Mouse (Mus musculus) thymus, postnatal 0 days (tissue): ENCODE measurements around the gene Ssh2. TPM values are rescaled to one million over a fixed set of nuclear protein-coding genes. Genes with fewer than 3 reads are reported as not detected.

Experiments
- DNase-seq: peaks from one replicate; pipeline ENCODE4 v3.0.0-alpha.2; 2015; ENCODE audit warnings: low spot score
- polyA plus RNA-seq: library from polyadenylated mRNA; unstranded; fragments of >200 nt; fragmentation: Nextera tagmentation; extraction: Ambion mirVana; gene quantifications from 2 replicates; pipeline ENCODE4 v1.2.1, GENCODE M21; 2015

Gene Ssh2
- polyA plus RNA-seq, 1 experiment from 2014 or later: 14.7 TPM

DNA sequence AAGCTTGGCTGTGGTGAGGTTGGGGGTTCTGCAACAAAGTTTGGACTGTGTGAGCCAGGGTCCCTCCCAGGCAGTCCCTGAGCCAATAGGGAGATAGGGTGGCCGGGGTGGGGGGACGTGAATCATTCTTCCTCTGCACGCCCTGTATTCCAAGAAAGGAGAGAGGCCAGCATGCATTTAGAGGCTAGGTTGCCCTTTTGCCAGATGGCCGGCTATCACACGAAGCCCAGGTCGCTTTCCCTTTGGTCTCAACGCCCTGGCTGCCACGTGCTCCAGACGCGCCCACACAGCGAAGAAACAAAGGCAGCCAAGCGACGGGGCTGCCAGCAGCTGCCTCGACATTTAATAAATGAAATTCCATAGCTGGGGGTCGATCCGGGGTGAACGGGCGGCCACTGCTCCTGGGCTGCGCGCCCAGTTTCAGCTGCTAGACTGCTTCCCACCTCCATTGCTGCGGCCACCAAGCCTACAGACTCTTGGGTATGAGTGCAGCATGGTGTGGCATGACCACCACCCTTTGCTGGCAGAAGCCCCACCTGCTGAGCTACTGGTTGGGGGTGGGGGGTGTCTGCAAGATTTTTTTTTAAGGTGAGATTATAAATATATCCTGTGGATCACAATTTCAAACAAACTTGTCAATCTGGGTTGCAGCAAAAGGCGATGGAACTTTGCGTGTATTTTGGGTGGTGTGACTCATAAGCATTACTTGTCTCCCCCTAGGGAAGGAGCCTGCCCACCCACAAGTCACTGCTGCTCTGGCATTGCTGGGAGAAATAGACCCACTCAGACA lies 275.6 kb downstream of the Ssh2 start:
- no peak for DNase-seq

DNA sequence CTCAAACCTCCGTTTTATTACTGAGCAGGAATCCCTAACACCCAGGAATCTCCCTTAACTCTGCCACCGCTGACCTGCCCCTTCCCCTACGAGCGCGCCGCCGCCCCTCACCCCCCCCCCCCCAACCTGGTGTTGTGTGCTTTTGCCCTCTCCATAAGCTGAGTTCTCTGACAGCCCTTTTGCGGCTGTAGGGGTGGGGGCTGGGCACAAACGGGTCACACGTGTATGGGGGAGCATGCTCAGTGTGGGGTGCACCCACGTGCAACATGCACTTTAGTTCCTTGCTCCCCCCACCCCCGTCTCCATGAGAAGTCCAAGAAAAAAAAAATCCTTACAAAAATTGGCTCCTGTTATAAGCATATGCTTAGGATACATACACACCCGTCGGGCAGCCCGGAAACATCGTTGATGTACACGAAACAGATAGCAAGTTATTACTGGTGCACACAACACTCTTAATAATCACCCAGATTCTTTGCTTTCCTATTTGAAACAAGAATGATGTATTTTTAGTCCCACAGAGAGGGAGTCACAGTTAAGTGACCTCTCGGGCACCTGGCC lies 276.3 kb downstream of the Ssh2 start:
- peak; percentile 60 for DNase-seq

DNA sequence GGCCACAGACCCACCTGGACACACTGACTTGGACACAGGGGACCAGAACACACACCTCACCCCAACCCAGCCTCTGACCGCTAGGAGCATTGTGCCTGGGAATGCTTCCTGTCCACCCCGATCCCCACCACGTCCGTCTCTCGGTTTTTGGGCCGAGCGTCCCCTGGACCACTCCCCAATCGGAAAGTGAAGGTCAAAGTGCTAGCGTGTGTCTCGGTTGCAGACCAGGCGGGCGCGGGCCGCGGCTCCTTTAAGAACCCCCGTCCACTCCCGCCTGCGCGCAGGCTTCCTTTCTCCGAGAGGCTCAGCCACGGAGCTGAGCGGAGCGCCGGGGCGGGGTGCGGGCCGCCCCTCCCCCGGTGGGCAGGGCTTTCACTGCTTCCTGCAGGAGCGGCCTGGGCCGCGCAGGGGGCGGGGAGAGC lies 276.8 kb downstream of the Ssh2 start:
- peak; percentile 92 for DNase-seq

DNA sequence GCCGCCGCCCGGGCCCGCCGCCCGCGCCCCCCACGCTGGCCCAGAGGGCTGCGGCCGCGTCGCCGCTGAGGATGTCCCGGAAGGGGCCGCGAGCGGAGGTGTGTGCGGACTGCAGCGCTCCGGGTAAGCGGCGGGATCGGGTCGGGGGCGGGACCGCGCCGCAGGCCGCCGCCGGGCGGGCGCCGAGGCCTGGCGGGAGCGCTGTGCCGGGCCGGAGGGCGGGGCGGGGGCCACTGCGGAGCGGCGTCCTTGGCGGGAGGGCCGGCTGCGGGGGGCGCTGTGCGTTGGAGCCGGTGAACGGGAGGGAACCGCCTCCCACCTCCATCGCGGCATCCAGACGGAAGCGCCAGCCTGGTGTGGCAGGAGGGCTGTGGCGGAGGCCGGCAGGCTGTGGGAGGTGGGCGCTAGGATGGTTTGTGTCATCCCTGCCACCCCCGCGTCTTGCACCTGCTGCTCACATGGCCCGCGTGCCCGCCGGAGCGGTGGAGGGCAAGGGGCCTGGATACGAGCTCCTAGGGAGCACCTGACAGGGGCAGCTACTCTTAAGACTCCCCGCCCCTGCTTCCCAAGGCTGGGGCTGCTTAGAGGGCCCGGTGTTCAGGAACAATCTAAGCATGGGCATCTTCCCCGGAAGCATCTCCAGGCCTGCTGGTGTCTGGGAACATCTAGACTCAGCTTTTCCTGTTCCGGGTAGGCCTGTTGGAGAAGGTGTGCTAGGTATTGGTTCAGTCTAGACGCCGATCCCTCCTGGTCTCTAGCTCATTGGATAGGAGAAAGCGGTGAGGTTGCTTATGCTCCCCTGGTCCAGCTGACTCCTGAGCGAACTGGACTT lies 277.6 kb downstream of the Ssh2 start, which contains the start of gene Git1:
TSS of gene Git1 (plus strand) at position 51 of the 832 bp plus-strand sequence.
- DNase-seq: peak; percentile 48

DNA sequence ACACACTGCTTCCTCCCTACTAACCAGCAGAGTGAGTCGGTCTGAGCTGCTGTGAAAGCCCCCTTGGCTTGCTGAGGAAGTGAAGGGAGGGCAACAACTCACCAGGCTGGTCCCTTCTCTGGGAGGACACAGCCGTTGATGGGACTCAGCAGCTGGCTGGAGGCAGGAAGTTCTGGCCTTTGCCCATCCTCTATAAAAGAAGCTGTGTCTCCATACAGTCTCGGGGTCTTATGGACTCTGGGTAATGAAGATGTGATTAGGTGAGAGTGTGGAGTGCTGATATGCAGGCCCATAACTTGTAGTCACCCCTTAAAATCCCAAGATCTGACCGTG lies 278.2 kb downstream of the Ssh2 start:
- no peak for DNase-seq

DNA sequence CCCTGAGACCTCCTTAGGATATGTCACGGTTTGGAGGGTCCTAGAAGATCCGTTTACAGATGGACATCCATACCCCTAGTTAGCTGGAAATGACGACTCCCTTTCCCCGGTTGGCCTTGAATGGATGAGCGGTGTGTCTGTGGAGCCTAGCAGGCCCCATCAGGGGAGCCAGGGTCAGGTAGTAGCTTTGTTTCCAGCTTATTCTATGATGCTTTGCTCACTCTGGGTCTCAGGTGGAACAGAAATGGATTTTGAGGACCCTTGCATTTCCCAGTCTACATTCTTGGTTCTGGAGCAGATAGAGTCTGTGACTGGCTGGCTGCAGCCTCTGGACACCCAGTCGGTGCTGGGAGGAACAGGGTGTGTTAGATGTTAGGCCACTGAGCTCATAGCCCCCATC lies 278.7 kb downstream of the Ssh2 start:
- no peak for DNase-seq

DNA sequence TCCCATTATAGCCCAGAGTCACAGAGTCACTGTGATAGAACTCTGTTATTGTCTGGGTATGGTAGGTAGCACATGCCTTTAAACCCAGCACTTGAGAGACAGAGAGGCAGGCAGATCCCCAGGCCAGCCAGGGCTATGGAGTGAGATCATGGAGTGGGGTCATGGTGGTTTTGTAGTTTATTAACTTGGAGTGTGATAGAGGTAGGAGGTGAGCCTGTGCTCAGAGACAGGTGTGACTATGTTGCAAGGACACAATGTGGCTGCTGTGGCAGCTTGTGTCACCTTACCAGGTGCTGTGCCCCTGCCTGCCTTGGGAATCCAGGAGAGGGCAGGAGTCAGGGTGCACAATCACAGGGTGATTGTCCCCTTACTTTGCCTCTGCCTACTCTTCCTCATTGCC lies 279.4 kb downstream of the Ssh2 start:
- DNase-seq: no peak

DNA sequence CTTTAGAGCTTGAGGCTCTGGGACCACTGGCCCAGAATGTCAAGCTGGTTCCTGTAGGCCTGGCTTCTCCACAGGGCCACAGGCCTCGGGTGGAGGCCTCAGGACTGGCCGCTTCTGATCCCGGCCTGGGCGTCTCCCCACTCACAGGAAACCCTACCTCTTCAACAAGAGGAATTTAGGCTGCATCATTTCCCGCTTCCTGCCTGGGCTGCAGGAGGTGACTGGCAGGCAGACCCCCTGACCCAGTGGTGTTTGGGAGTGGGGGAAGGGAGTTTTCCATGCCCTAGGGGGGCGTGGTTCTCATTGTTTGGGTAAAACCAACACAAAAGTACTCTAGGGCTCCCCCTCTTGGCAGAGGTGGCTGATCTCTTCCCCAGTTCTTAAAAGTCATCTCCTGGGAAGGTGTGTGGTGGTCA lies 281.3 kb downstream of the Ssh2 start:
- peak; percentile 68 for DNase-seq

DNA sequence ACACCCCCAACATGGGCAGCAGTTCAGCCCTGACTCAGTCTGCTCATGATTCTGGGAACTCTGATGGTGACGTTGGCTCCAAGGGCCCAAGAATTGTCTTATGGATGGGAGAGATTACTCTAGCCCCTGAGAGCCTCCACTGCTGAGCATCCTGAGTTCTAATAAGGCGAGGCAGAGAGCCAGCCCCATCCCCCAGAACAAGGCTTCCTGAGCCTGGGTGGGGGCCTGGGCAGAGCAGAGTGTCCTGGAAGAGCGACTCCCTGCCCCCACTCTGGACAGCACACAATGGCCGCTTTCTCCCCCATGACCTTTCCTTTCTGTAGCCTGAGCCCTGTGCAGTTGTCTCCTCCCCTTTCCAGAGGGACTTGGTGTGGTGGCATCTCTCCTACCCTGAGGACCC lies 281.8 kb downstream of the Ssh2 start:
- no peak for DNase-seq

DNA sequence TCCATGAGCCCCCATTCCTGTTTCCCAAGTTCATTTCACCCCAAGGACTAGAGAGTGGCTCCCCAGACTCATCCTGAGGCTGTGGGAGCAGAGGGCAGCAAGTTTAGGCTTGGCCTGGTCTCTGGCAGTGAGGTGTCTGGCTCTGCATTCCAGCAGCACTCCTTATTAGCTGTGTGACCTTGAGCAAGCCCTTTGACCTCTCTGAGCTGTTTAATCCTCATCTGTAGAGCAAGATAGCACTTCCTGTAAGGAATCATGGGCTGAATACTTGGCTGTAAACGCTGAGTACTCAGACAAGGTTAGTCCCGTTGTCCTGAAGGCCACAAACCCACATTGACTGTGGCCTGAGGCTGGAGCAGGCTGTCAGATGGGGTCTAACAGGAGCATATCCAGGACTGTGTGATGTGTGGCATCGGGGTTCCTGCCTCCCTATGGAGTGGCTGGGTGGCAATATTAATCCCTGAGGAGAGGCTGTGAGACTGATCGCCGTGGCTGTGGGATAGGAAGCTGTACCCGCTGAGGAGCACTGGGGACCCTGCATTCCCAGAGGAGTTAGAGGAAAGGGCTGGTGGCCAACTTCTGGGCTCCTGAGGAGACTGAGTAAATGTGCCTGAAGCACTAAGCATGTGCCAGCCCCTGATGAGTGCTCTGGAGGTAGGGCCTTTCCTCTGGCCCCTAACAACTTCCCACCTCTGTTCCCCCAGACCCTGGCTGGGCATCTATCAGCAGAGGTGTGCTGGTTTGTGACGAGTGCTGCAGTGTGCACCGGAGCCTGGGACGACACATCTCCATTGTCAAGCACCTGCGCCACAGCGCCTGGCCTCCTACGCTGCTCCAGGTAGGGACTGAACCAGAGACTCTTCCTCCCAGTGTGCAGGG lies 282.4 kb downstream of the Ssh2 start:
- no peak for DNase-seq

DNA sequence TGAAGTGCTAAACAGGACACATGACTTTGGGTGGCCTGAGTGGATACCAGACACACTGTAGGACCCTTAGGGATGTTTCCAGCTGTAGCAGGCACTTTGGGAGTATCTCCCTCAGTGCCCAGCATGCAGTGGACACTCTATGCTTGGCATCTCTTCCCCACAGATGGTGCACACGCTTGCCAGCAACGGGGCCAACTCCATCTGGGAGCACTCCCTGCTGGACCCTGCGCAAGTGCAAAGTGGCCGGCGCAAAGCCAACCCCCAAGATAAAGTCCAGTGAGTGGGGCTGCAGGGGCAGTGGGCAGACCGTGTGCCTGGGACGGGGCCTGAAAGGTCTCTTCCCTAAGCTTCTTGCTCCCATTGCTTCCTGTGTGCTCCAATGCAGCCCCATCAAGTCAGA lies 283.3 kb downstream of the Ssh2 start:
- no peak for DNase-seq

DNA sequence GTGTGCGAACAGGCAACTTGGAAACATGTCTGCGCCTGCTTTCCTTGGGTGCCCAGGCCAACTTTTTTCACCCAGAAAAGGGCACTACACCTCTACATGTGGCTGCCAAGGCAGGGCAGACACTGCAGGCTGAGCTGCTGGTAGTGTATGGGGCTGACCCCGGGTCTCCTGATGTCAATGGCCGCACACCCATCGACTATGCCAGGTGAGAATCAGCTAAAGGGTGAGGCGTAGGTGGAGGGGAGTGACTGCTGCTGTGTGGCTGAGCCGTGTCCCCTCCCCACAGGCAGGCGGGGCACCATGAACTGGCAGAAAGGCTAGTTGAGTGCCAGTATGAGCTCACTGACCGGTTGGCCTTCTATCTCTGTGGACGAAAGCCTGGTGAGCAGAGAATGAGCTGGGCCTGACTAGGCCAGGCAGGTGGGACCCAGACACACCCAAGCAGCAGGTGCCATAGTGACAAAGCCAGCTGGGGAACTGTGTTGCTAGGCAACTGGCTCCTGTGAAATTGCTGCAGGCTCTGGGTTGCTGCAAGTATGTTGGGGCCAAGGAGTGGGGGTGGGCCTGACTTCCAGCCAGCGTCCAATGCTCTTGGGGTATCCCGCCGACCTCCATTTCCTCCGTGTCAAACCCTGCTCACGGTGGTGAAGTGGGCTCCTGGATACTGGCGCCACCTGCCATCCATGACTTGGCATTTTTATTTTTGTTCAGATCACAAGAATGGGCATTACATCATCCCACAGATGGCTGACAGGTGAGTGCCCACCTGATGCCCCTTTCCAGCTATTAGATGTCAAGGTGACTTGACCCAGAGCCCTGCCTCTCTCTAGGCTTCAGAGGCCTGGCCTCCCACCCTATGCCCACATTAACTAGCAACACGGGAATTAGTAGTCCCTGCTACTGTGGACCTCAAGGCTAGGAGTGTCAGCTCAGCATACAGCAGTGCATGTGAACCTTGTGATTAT lies 284.6 kb downstream of the Ssh2 start:
- DNase-seq: peak; percentile 24

DNA sequence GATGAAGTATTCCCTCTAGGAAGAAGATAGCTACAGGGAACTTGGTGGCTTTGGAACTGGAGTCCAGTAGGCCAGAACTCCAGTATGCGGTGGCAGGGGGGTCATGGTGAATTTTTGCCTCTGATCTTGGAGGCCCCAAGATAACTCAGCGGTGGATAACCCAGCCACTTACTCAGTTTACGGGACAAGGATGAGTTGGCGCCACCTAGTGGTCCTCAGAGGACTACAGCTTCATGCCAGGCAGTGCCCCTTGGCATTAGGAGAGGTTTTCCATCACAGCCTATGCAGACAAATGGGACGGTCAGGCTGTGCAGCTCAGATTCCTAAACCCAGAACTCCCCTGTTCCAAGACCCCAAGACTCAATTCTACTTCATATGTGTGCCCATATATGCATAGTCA lies 285.3 kb downstream of the Ssh2 start:
- peak; percentile 81 for DNase-seq

DNA sequence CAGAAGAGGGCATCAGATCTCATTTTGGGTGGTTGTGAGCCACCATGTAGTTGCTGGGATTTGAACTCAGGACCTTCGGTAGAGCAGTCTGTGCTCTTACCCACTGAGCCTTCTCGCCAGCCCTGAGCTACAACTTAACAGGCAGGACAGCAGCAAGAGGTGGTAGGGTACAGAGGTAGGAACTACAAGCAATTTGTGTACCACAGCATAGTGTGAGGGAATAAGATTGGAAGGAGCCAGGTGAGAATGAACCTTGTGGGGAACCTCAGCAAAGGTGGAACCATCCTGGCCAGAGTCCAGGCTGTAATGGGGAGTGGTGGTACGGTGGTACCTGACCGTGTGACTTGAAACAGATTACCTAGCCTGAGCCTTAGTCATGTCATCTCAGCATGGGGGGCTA lies 285.9 kb downstream of the Ssh2 start:
- DNase-seq: no peak

DNA sequence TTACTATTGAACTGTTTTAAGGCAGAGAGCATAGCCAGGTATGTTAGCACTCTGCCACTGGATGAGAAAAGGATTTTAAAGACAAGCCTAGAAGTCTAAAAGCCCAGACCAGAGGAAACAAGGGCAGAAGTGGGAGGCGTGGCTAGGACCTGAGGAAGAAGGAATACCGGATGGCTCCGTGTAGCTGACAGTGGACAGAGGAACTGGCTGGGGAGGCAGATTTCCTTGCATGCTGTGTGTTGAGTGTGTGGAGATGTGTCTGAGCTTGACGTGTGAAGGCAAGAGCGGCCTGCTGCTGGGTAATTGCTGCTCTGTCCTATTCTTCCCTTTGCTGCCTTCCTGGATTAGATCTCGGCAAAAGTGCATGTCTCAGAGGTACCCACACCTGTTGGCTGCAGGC lies 286.4 kb downstream of the Ssh2 start:
- DNase-seq: no peak

DNA sequence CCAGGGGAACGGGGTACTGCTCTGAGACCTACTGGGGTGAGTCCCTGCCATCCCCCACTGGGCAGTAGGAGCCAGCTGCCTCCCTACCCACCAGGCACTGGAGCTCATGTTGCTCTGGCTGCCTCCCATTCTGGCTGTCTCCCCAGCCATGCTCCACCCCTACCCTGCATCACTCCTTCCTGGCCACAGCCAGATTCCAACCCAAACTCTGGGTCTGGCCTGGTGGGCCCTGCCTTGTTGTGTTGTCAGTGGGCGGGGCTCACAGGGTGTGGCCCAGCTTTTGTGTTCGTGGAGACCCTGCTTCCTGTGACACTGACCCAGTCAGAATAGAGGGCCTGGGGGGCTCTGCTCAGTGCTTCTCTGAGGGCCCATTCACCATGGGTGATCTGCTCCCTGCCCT lies 287.4 kb downstream of the Ssh2 start:
- no peak for DNase-seq

DNA sequence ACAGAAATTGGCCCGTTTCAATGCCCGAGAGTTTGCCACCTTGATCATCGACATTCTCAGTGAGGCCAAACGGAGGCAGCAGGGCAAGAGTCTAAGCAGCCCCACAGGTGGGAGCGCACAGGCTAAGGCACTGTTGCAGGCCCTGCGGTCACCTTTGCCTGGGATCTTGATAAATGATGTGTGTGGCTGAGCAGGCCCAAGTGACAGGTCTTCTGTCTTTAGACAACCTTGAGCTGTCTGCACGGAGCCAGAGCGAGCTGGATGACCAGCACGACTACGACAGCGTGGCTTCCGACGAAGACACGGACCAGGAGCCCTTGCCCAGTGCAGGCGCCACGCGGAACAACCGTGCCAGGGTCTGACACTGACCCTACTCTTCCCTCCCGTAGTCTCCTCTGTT lies 288.3 kb downstream of the Ssh2 start:
- DNase-seq: no peak

DNA sequence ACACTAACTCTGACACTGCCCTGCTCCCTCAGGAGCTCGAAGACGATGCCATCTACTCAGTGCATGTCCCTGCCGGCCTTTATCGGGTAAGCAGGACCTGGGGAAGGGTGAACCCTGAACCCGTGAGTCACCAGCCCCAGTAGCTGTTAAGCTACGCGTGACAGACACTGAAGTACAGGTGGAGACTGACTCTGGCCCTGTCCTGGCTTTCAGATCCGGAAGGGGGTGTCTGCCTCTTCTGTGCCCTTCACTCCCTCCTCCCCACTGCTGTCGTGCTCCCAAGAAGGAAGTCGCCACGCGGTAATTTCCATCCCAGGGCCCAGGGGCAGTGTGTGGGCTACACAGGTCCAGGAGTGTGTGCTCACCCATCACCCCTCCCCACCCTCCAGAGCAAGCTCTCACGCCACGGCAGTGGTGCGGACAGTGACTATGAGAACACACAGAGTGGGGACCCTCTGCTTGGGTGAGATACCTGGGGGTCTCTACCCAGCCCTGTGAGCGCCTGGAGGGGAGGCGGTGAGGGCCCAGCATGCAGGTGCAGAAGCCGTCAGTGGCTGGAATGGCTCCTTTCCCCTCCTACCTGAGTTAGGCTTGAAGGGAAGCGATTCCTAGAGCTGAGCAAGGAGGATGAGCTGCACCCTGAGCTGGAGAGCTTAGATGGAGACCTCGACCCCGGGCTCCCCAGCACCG lies 289.3 kb downstream of the Ssh2 start:
- no peak for DNase-seq

DNA sequence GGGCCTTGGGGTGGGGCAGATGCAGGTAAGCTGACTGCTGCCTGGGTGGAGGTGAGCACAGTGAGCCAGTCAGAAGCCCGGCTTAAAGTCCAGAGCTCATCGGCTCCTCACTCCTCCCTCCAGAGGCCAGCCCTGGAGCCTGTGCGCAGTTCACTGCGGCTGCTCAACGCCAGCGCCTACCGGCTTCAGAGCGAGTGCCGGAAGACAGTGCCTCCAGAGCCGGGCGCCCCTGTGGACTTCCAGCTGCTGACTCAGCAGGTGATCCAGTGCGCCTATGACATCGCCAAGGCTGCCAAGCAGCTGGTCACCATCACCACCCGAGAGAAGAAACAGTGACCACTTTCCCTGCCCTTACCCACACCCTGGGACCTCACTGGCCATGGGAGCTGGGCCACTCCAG lies 290.2 kb downstream of the Ssh2 start:
- no peak for DNase-seq

DNA sequence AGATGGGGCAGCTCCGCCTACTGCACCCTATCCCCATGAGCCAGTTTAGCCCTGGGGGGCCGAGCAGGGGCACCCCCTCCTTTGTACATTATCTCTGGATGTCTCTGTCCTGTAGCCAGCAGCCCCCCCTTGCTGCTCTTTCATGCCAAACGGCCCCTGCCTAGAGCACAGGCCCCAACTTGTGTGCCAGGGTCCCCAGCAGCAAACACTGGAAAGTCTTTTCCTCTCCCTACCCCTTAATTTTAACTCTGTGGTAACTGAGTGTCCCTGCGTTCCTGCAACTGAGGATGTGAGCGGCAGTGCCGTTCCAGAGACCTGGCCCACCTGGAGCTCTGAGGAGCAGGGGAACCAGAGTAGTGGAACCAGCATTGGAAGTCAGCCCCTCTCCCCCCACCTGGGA lies 290.9 kb downstream of the Ssh2 start:
- no peak for DNase-seq
